Mouse (Mus musculus): Measurements from ENCODE around the gene Slc16a12. TPM values are rescaled to one million over a fixed set of nuclear protein-coding genes. Genes with fewer than 3 reads are reported as not detected.

The Slc16a12 gene
- polyA plus RNA-seq, 1 experiment from 2014 or later: 2.2 TPM

DNA sequence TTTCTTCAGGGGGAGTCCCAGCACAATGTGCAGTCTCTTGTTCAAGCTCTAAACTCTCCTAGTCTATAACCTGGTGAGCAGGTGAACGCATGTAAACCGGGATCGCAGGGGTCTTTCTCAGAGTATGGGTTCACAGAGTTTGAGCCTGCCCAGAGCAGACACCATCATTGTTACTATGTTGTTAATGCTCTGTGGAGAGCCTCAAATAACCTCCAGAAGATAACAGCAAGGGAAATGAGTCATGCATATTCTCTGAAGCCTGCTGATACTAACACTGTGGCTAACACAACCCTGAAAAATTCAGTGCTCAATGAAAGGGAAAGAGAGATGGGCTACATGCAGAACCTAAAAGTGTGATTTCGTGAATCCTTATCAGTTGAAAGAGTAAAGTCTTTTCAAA, 68.7 kb downstream of the Slc16a12 start:
- no peak overlapping the region for H3K9ac ChIP-seq (ENCODE audit: low read depth, low read length)
- WGBS: 89% methylated on average over 4 of the region's 4 CpGs

DNA sequence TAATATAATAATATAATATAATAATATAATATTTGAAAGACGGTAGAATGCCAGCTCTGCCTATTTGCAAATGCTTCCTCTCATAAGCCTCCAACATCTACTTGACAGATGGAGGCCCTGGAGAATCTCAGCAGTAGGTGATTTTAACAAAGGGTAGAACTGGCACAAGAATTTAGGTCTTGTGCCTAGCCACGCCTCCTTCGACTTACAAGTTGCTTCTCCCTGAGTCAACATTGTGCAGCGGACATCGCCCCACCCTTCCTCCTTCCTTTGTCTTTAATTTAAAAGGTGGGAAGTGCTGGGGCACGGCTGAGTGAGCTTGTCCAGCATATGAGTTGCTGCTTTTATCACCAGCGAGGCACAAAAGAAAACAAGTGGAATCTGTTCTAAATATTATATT, 73.6 kb downstream of the Slc16a12 start:
- Histone ChIP-seq H3K4me2 (replicated peaks; ENCODE audit: low read depth, low read length) (no peak overlapping the region), H3K36me3 (ENCODE audit: control insufficient read depth, insufficient read depth, low read length) (no peaks in the 10 kb centered on the region), H3K4me3 (ENCODE audit: low read depth, low read length) (no peak overlapping the region), H3K27ac (ENCODE audit: low read depth, low read length) (no peak overlapping the region), H3K9me3 (ENCODE audit: control insufficient read depth, low read length) (no peaks in the 10 kb centered on the region), H3K4me1 (replicated peaks; ENCODE audit: control insufficient read depth, insufficient read depth, low read length) (no peaks in the 10 kb centered on the region), H3K27me3 (ENCODE audit: control insufficient read depth, insufficient read depth, low read length) (no peaks in the 10 kb centered on the region), H3K9ac (ENCODE audit: low read depth, low read length) (no peak overlapping the region)
- WGBS: 67% methylated on average over 7 of the region's 7 CpGs
- DNase-seq (ENCODE audit: low spot score) (no peak), ATAC-seq (ENCODE audit: low FRiP score) (no peak)

More for the DNA sequence above, 68.7 kb downstream of the Slc16a12 start:
- no peak for DNase-seq (ENCODE audit: low spot score)
- H3K4me1 ChIP-seq (replicated peaks; ENCODE audit: control insufficient read depth, insufficient read depth, low read length): no peaks in the 10 kb centered on the region
- H3K27me3 ChIP-seq (ENCODE audit: control insufficient read depth, insufficient read depth, low read length): no peaks in the 10 kb centered on the region
- no peak for ATAC-seq (ENCODE audit: low FRiP score)
- no peak overlapping the region for H3K4me2 ChIP-seq (replicated peaks; ENCODE audit: low read depth, low read length)
- no peaks in the 10 kb centered on the region for H3K36me3 ChIP-seq (ENCODE audit: control insufficient read depth, insufficient read depth, low read length)
- no peak overlapping the region for H3K27ac ChIP-seq (ENCODE audit: low read depth, low read length)
- H3K9me3 ChIP-seq (ENCODE audit: control insufficient read depth, low read length): no peaks in the 10 kb centered on the region
- no peak overlapping the region for H3K4me3 ChIP-seq (ENCODE audit: low read depth, low read length)

DNA sequence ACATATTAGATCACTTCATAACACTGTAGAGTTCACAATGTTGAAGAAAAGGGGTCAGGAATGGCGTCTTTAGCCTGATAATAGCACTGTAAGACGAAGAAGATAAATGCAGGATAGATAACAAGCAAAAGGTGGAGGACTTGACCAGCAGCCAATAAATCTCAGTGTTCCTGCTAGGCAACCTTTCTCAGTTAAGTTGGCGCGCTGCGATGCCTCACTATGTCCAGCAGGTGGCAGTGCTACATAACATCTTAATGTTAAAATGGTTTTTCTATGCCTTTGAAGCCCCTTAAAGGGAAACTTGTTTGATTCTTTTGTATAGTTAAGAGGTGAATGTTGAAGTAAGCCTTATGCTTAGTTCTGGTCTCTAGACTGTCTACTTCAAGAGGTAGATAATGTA, 81.0 kb downstream of the Slc16a12 start:
- no peak overlapping the region for H3K4me2 ChIP-seq (replicated peaks; ENCODE audit: low read depth, low read length)
- DNase-seq (ENCODE audit: low spot score) (peak; percentile 88), ATAC-seq (ENCODE audit: low FRiP score) (no peak)
- H3K36me3 ChIP-seq (ENCODE audit: control insufficient read depth, insufficient read depth, low read length): no peaks in the 10 kb centered on the region
- H3K9me3 ChIP-seq (ENCODE audit: control insufficient read depth, low read length): no peaks in the 10 kb centered on the region
- 1% methylated on average over 5 of the region's 5 CpGs for WGBS
- no peak overlapping the region for H3K27ac ChIP-seq (ENCODE audit: low read depth, low read length)
- no peaks in the 10 kb centered on the region for H3K4me1 ChIP-seq (replicated peaks; ENCODE audit: control insufficient read depth, insufficient read depth, low read length)
- no peak overlapping the region for H3K9ac ChIP-seq (ENCODE audit: low read depth, low read length)
- no peaks in the 10 kb centered on the region for H3K27me3 ChIP-seq (ENCODE audit: control insufficient read depth, insufficient read depth, low read length)
- H3K4me3 ChIP-seq (ENCODE audit: low read depth, low read length): no peak overlapping the region

DNA sequence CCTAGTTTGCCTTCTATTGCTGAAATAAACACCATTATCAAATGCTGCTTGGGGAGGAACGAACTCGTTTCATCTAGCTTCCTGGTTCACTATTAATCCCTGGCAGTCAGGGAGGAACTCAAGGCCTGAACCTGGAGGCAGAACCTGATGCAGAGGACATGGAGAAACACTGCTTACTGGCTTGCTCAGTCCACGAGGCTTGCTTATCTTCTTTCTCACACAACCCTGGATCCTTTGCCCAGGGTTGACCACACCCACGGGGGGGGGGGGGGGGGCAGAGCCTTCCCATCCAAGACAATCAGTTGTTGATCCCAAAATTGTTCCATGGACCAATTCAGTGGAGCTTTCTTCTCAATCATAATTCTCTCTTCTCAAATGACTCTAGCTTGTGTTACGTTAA, 84.3 kb downstream of the Slc16a12 start:
- no peak overlapping the region for H3K4me2 ChIP-seq (replicated peaks; ENCODE audit: low read depth, low read length)
- H3K4me1 ChIP-seq (replicated peaks; ENCODE audit: control insufficient read depth, insufficient read depth, low read length): no peaks in the 10 kb centered on the region
- no peak overlapping the region for H3K9ac ChIP-seq (ENCODE audit: low read depth, low read length)
- 60% methylated on average over 5 of the region's 5 CpGs for WGBS
- DNase-seq (ENCODE audit: low spot score) (no peak), ATAC-seq (ENCODE audit: low FRiP score) (no peak)
- H3K27ac ChIP-seq (ENCODE audit: low read depth, low read length): no peak overlapping the region
- no peaks in the 10 kb centered on the region for H3K27me3 ChIP-seq (ENCODE audit: control insufficient read depth, insufficient read depth, low read length)
- H3K4me3 ChIP-seq (ENCODE audit: low read depth, low read length): no peak overlapping the region
- H3K9me3 ChIP-seq (ENCODE audit: control insufficient read depth, low read length): no peaks in the 10 kb centered on the region
- H3K36me3 ChIP-seq (ENCODE audit: control insufficient read depth, insufficient read depth, low read length): no peaks in the 10 kb centered on the region

DNA sequence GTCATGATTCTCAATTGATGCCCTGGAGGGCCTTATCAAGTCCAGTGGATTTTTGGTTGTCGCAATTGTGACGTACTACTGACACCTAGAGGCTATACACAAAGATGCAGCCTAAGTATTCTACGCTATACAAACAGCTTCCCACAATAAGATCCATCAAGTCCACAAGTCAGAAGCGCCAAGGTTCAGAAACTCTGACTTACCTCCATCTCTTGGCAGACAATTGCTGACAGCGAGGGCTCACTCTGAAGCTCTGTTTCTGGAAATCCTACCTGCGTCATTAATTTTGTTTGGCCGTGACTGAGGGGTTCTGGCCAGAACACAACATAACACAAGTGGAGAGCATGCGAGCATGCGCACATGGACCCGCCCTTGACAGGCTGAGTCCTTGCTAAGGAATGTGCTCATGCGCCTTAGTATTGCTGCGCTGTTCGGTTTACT, 85.0 kb downstream of the Slc16a12 start:
- DNase-seq (ENCODE audit: low spot score): peak; percentile 76
- Histone ChIP-seq H3K4me3 (ENCODE audit: low read depth, low read length) (peak overlapping the region; percentile 16; the same call in 1 of the 2 replicates), H3K27ac (ENCODE audit: low read depth, low read length) (no peak overlapping the region), H3K36me3 (ENCODE audit: control insufficient read depth, insufficient read depth, low read length) (no peaks in the 10 kb centered on the region), H3K9me3 (ENCODE audit: control insufficient read depth, low read length) (no peaks in the 10 kb centered on the region), H3K4me1 (replicated peaks; ENCODE audit: control insufficient read depth, insufficient read depth, low read length) (no peaks in the 10 kb centered on the region), H3K9ac (ENCODE audit: low read depth, low read length) (no peak overlapping the region), H3K4me2 (replicated peaks; ENCODE audit: low read depth, low read length) (peak overlapping the region; percentile 44), H3K27me3 (ENCODE audit: control insufficient read depth, insufficient read depth, low read length) (no peaks in the 10 kb centered on the region)
- 18% methylated on average over 13 of the region's 13 CpGs for WGBS
- ATAC-seq (ENCODE audit: low FRiP score): peak; percentile 91

DNA sequence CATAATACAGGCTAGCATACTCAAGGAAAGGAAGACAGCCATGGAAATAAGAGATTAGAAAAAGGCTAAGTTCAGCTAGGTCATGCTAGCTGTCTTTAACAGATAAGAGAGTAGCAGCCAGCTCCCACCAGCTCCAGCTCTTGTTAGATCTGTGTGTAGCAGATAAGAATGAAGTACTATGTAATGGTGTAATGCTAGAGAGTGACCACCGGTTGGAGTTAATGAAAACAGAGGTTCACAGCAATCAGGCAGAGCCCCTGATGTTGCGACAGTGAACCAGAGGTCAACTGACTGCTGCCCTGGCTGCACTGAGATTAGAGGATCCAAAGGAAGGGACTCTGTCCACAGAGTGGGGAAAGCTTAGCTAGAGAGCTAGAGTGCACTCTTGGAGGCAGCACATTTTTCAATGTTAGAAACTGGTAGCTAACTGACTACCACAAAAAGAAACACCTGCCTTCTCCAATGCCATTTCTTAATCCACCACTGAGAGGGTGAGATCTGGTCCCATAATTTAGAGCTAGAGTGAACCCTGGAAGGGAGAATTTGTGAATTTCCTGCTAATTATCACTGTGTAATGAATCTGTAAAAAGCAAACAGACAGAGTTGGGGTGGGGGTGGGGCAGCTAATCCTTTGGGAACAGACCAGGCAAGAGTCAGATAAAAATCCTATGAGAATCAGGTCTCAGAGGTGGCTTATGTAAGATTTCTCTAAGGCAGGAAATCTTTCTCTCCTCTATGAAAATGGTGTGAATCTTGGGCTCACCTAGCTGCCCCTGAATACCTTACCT, 90.4 kb downstream of the Slc16a12 start:
- Histone ChIP-seq H3K36me3 (ENCODE audit: control insufficient read depth, insufficient read depth, low read length) (no peaks in the 10 kb centered on the region), H3K4me1 (replicated peaks; ENCODE audit: control insufficient read depth, insufficient read depth, low read length) (no peaks in the 10 kb centered on the region), H3K9me3 (ENCODE audit: control insufficient read depth, low read length) (no peaks in the 10 kb centered on the region), H3K27me3 (ENCODE audit: control insufficient read depth, insufficient read depth, low read length) (no peaks in the 10 kb centered on the region), H3K4me3 (ENCODE audit: low read depth, low read length) (no peak overlapping the region), H3K9ac (ENCODE audit: low read depth, low read length) (no peak overlapping the region), H3K4me2 (replicated peaks; ENCODE audit: low read depth, low read length) (no peak overlapping the region), H3K27ac (ENCODE audit: low read depth, low read length) (no peak overlapping the region)
- ATAC-seq (ENCODE audit: low FRiP score): 0 out of 2 replicates have a peak, but pooled peaks have one; percentile 27
- WGBS: 36% methylated on average over 2 of the region's 2 CpGs
- DNase-seq (ENCODE audit: low spot score): no peak

DNA sequence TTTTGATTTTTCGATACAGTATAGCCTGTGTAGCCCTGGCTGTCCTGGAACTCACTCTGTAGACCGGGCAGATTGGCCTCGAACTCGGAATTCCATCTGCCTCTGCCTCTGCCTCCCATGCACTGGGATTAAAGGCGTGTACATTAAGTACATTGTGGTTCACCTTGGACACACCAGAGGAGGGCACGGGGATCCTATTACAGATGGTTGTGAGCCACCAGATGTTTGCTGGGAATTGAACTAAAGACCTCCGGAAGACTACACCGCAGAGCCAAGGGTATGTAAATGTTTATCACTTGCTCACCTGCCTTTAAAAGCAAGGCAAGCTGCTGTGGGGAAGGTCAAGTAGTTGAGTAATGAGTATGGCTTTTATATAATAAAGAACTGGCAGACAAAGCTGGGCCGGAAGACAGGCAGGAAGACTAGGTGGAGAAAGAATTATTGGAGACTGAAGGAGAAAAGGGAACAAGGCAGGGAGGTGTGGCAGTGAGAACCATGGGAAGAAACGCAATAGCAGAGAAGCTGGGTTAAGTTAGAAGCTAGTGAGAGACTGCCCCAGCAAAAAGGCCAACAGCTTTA, 91.8 kb downstream of the Slc16a12 start:
- no peak overlapping the region for H3K27ac ChIP-seq (ENCODE audit: low read depth, low read length)
- H3K9ac ChIP-seq (ENCODE audit: low read depth, low read length): no peak overlapping the region
- no peak for ATAC-seq (ENCODE audit: low FRiP score)
- WGBS: 87% methylated on average over 10 of the region's 10 CpGs
- no peak overlapping the region for H3K4me2 ChIP-seq (replicated peaks; ENCODE audit: low read depth, low read length)
- no peaks in the 10 kb centered on the region for H3K27me3 ChIP-seq (ENCODE audit: control insufficient read depth, insufficient read depth, low read length)
- H3K4me1 ChIP-seq (replicated peaks; ENCODE audit: control insufficient read depth, insufficient read depth, low read length): no peaks in the 10 kb centered on the region
- no peak for DNase-seq (ENCODE audit: low spot score)
- no peaks in the 10 kb centered on the region for H3K36me3 ChIP-seq (ENCODE audit: control insufficient read depth, insufficient read depth, low read length)
- no peak overlapping the region for H3K4me3 ChIP-seq (ENCODE audit: low read depth, low read length)
- H3K9me3 ChIP-seq (ENCODE audit: control insufficient read depth, low read length): no peaks in the 10 kb centered on the region

DNA sequence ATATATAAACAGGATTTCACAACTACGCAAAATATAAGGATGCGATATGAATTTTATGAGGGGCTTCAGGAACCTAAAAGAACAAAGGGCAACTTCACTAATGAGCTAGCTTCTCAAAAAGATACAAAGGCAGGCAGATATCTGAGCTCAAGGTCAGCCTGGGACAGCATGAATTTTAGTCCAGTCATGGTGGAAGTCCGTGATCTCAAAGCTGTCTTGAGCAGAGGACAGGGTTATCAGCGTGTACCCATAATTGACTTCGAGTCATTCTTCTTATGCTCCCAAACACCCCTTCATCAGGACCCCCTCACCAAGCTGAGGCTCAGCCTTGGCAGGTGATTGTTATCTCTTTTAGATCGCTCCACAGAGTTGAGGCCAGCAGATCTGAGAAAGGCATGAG, 96.1 kb downstream of the Slc16a12 start:
- H3K4me1 ChIP-seq (replicated peaks; ENCODE audit: control insufficient read depth, insufficient read depth, low read length): no peaks in the 10 kb centered on the region
- H3K36me3 ChIP-seq (ENCODE audit: control insufficient read depth, insufficient read depth, low read length): no peaks in the 10 kb centered on the region
- H3K27ac ChIP-seq (ENCODE audit: low read depth, low read length): no peak overlapping the region
- H3K27me3 ChIP-seq (ENCODE audit: control insufficient read depth, insufficient read depth, low read length): no peaks in the 10 kb centered on the region
- DNase-seq (ENCODE audit: low spot score): no peak
- no peaks in the 10 kb centered on the region for H3K9me3 ChIP-seq (ENCODE audit: control insufficient read depth, low read length)
- H3K4me2 ChIP-seq (replicated peaks; ENCODE audit: low read depth, low read length): no peak overlapping the region
- H3K9ac ChIP-seq (ENCODE audit: low read depth, low read length): no peak overlapping the region
- 93% methylated on average over 6 of the region's 6 CpGs for WGBS
- no peak for ATAC-seq (ENCODE audit: low FRiP score)
- no peak overlapping the region for H3K4me3 ChIP-seq (ENCODE audit: low read depth, low read length)

DNA sequence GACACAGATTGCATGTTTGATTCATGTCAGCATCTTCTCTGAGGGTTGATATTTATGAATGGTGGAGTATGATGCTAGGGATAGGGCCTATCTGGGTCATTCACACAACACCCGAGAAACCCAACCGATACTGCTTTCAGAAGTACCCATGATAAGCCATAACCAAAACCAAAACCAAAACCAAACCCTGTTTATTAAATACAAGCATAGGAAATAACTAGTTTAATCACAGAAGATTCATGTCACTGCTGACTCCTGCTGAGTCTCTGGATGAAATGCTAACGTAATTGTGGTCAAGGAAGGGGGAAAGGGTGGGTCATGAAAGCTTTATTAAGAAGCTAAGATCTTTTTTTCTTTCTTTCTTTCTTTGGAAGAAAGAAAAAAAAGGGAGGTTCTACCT, 96.8 kb downstream of the Slc16a12 start:
- H3K27me3 ChIP-seq (ENCODE audit: control insufficient read depth, insufficient read depth, low read length): no peaks in the 10 kb centered on the region
- ATAC-seq (ENCODE audit: low FRiP score) (no peak), DNase-seq (ENCODE audit: low spot score) (no peak)
- H3K4me1 ChIP-seq (replicated peaks; ENCODE audit: control insufficient read depth, insufficient read depth, low read length): no peaks in the 10 kb centered on the region
- no peak overlapping the region for H3K27ac ChIP-seq (ENCODE audit: low read depth, low read length)
- H3K4me2 ChIP-seq (replicated peaks; ENCODE audit: low read depth, low read length): no peak overlapping the region
- no peaks in the 10 kb centered on the region for H3K9me3 ChIP-seq (ENCODE audit: control insufficient read depth, low read length)
- no peak overlapping the region for H3K4me3 ChIP-seq (ENCODE audit: low read depth, low read length)
- H3K36me3 ChIP-seq (ENCODE audit: control insufficient read depth, insufficient read depth, low read length): no peaks in the 10 kb centered on the region
- 90% methylated on average over 3 of the region's 3 CpGs for WGBS
- no peak overlapping the region for H3K9ac ChIP-seq (ENCODE audit: low read depth, low read length)

Data from hindbrain, embryonic 11.5 days (tissue).